In genomic region chr17:56830411-56831110, GRCm38 (mm10) we compare ENCODE assay signal across 7 mouse cellular contexts. TPM values are rescaled to one million over a fixed set of nuclear protein-coding genes. Genes with fewer than 3 reads are reported as not detected.
A peak's percentile ranks its signal among the peaks of the same experiment; 100 is the strongest.
DNase-seq lines count a peak whose midpoint lies in the region; ATAC-seq and TF ChIP-seq lines count a peak whose summit lies in the region.

TSS of gene Rfx2 (minus strand) at chr17:56831013.

- peaks cover 15% of the 10 kb centered on the region for H3K4me1 ChIP-seq in testis, adult 2 months (ENCODE audit: control insufficient read depth, insufficient read depth, low read length)
- H3K4me1 ChIP-seq in embryonic facial prominence, embryonic 10.5 days, result peaks cover 18% of the 10 kb centered on the region
- peaks cover 15% of the 10 kb centered on the region for H3K4me1 ChIP-seq in hindbrain, embryonic 16.5 days (ENCODE audit: control insufficient read depth, insufficient read depth, low read depth, low read length)

- H3K9ac ChIP-seq in hindbrain, embryonic 16.5 days (ENCODE audit: low read depth, low read length), result peak within 1 kb of the TSS; percentile 60

- no peaks in the 10 kb centered on the region for H3K27me3 ChIP-seq in testis, adult 2 months (ENCODE audit: control insufficient read depth, insufficient read depth, low read length)
- H3K27me3 ChIP-seq in embryonic facial prominence, embryonic 10.5 days (replicated peaks; ENCODE audit: low read depth, poor library complexity, severe bottlenecking), result peaks cover 59% of the 10 kb centered on the region
- H3K27me3 ChIP-seq in hindbrain, embryonic 16.5 days (replicated peaks; ENCODE audit: control insufficient read depth, insufficient read depth, low read length), result peaks cover 3% of the 10 kb centered on the region; the same call in 1 of the 2 replicates
- H3K27me3 ChIP-seq in myocyte (ENCODE audit: control insufficient read depth, insufficient read depth, insufficient read length), result no peaks in the 10 kb centered on the region

- under 1% methylated on average over 60 of the region's 62 CpGs for WGBS in embryonic facial prominence, embryonic 10.5 days
- WGBS in hindbrain, embryonic 16.5 days, result 2% methylated on average over 25 of the region's 62 CpGs

- no peak for TF ChIP-seq CTCF in testis, adult 2 months (IDR thresholded peaks at IDR 0.05; ENCODE audit: control insufficient read depth, insufficient read depth, insufficient replicate concordance, low read depth, low read length)

- H3K27ac ChIP-seq in testis, adult 2 months (ENCODE audit: control insufficient read depth, insufficient read depth, low read depth, low read length), result peak within 1 kb of the TSS; percentile 87
- peak within 1 kb of the TSS; percentile 79 for H3K27ac ChIP-seq in embryonic facial prominence, embryonic 10.5 days (replicated peaks)
- H3K27ac ChIP-seq in hindbrain, embryonic 16.5 days (ENCODE audit: low read depth, low read length), result peak within 1 kb of the TSS; percentile 63; the same call in 1 of the 2 replicates

- H3K4me2 ChIP-seq in hindbrain, embryonic 16.5 days (ENCODE audit: low read length), result peak within 1 kb of the TSS; percentile 90
- H3K4me2 ChIP-seq in myocyte (ENCODE audit: low read depth), result peak within 1 kb of the TSS; percentile 93

- H3ac ChIP-seq in myocyte (ENCODE audit: control insufficient read depth, insufficient read length), result peak within 1 kb of the TSS; percentile 49

- H3K79me2 ChIP-seq in myocyte (ENCODE audit: control insufficient read depth, insufficient read depth), result no peaks in the 10 kb centered on the region

- DNase-seq in testis, postnatal 10 days (ENCODE audit: low spot score), result no peak
- DNase-seq in embryonic facial prominence, embryonic 10.5 days (ENCODE audit: low spot score), result no peak
- DNase-seq in frontal cortex, postnatal 36 days (ENCODE audit: low spot score in 2 of 2), result no peak
- no peak for DNase-seq in right cerebral cortex, postnatal 36 days (ENCODE audit: low spot score in 2 of 2)

- H3K36me3 ChIP-seq in testis, adult 2 months (ENCODE audit: control insufficient read depth, insufficient read depth, low read length), result no peaks in the 10 kb centered on the region
- H3K36me3 ChIP-seq in embryonic facial prominence, embryonic 10.5 days (replicated peaks), result no peaks in the 10 kb centered on the region
- no peaks in the 10 kb centered on the region for H3K36me3 ChIP-seq in hindbrain, embryonic 16.5 days (ENCODE audit: control insufficient read depth, insufficient read depth, low read length)
- no peaks in the 10 kb centered on the region for H3K36me3 ChIP-seq in myocyte (ENCODE audit: control insufficient read depth, insufficient read depth)

- H3K9me3 ChIP-seq in embryonic facial prominence, embryonic 10.5 days, result no peaks in the 10 kb centered on the region
- H3K9me3 ChIP-seq in hindbrain, embryonic 16.5 days (ENCODE audit: control insufficient read depth, low read length), result no peaks in the 10 kb centered on the region

- ATAC-seq in hindbrain, embryonic 16.5 days, result no peak

- peak within 1 kb of the TSS; percentile 83 for H3K4me3 ChIP-seq in testis, adult 2 months (ENCODE audit: control insufficient read depth, low read depth, low read length)
- H3K4me3 ChIP-seq in embryonic facial prominence, embryonic 10.5 days, result peak within 1 kb of the TSS; percentile 79
- peak within 1 kb of the TSS; percentile 71 for H3K4me3 ChIP-seq in hindbrain, embryonic 16.5 days (ENCODE audit: low read length)
- H3K4me3 ChIP-seq in myocyte, result peak within 1 kb of the TSS; percentile 25

- TF ChIP-seq POLR2A in testis, adult 2 months (IDR thresholded peaks at IDR 0.05; ENCODE audit: control insufficient read depth, low read depth, low read length), result no peak
- no peak for TF ChIP-seq POLR2A in myocyte (IDR thresholded peaks at IDR 0.05; ENCODE audit: insufficient read length, low read depth)

TF ChIP-seq in myocyte, 11 proteins besides CTCF, POLR2A, EP300 and RAD21:
- TF ChIP-seq TCF3 (IDR thresholded peaks at IDR 0.05; ENCODE audit: insufficient read length, low read depth) (no peak), MYOG (IDR thresholded peaks at IDR 0.05; ENCODE audit: control insufficient read depth in 1 of 3, insufficient read depth in 1 of 3, insufficient read length in 2 of 3, low read depth in 2 of 3) (no peak), POLR2AphosphoS2 (IDR thresholded peaks at IDR 0.05; ENCODE audit: insufficient read length, low read depth) (no peak), USF1 (IDR thresholded peaks at IDR 0.05; ENCODE audit: low read depth) (no peak)

RNA-seq across cellular contexts. Expression of gene Rfx2, which starts in this region (rescaled TPM):
- polyA plus RNA-seq in testis, adult 2 months (2012; rRNA removed), result 312 and 332 TPM in 2 replicates
- 4.0 and 5.3 TPM in 2 replicates for polyA plus RNA-seq in embryonic facial prominence, embryonic 10.5 days (2016; fragmentation: Nextera tagmentation; extraction: Ambion mirVana)
- 4.9 and 6.5 TPM in 2 replicates for polyA plus RNA-seq in hindbrain, embryonic 16.5 days (2015; fragmentation: Nextera tagmentation; extraction: Ambion mirVana)
- polyA plus RNA-seq in myocyte (2012; fragmentation: generic; extraction: Trizol), result 4.4 TPM

Comparison
In these comparisons a context has a peak if more than half of its experiments do, and no peak if none do; other contexts are left out.
1. RNA of gene Rfx2 (polyA plus RNA-seq): 312 to 332 TPM in testis, adult 2 months; 4.9 to 6.5 TPM in hindbrain, embryonic 16.5 days, 4.4 TPM in myocyte (single experiment) and 4.0 to 5.3 TPM in embryonic facial prominence, embryonic 10.5 days; every median in the first group is over 10 times any median in the second.
2. H3K4me3 ChIP-seq: peak in every context shown above with its lines; median percentile 83 in testis, adult 2 months; 79 in embryonic facial prominence, embryonic 10.5 days; 71 in hindbrain, embryonic 16.5 days; 25 in myocyte.
3. Peak in every context shown above with its lines, with median percentiles within 50 percentile points of each other: H3K27ac ChIP-seq.